Mouse (Mus musculus): ENCODE measurements around the gene Dydc1.

Gene Dydc1

DNA sequence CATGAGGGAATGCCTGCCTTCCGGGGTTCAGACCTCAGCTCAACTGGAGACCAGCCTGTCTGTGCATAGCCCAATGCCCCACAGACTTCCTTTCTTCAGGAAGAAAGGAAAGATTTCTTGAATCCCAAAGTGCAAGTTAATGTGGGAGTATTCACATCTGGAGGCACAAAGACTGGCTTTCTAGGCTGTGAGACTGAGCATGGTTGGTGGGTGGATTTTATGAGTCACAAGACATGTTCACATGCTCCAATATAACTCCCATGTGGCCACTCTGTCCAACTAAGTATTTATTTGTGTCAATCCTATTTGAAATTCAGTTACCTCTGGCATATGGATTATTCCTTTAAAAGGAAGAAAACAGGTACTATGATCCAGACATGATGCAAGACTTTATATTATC is 26.0 kb downstream of the Dydc1 start:
- DNase-seq (ENCODE audit: low read depth, low spot score), result peak; percentile 10

DNA sequence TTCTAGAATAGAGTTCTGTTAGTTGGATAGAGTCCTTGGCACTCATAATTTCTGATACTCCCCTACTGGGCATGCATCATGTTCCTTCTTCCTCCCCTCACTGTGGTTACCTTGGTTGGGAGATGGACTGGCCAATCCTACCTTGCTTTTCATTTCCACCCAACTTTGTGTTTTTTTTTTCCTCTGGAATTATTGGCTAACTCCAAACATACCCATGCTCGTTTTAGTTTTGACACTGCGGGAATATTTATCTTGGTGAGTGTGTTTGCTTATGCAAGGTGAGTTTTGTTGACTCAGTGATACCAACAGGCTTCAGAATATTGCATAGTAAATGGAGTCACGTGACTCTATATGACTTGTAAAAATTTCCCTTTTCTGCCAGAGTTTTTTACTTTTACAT is 28.0 kb downstream of the Dydc1 start:
- DNase-seq (ENCODE audit: low read depth, low spot score), result no peak

DNA sequence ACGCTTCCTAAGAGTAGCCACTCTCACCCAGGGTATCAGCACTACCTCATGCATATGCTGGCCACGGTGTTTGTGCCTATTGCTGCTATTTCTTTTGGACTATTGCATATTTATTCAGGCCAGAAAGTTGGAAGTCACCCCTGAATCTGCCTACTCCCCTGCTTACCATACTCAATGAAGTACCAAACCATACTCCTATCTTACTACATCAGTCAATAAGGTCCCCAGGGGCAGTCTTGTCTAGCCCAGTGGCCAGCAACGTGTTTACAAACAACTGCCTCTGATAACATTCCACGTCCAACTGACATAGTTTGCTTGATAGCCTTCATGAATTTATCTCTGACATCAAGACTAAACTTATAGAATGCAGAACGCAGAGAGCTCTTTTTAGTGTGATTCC is 28.5 kb downstream of the Dydc1 start:
- no peak for DNase-seq (ENCODE audit: low read depth, low spot score)

DNA sequence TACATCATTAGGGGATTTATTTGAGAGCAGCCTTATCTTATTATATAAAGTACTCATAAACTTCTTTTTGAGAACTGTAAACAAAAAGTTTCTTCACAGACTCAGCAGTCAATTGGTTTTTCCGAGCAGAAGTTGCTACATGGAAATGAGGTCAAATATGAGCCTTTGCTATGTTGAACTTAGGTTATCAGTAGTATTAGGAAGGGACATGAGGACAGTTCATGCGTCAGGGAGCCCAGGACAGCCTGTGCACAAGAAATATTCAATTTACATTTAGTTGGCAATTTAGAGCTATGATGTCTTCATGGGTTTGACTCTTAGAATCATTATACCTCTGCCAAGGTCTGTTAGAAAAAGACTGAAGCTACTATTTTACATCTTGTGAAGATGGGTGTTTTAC is 29.6 kb downstream of the Dydc1 start:
- DNase-seq (ENCODE audit: low read depth, low spot score), result no peak

DNA sequence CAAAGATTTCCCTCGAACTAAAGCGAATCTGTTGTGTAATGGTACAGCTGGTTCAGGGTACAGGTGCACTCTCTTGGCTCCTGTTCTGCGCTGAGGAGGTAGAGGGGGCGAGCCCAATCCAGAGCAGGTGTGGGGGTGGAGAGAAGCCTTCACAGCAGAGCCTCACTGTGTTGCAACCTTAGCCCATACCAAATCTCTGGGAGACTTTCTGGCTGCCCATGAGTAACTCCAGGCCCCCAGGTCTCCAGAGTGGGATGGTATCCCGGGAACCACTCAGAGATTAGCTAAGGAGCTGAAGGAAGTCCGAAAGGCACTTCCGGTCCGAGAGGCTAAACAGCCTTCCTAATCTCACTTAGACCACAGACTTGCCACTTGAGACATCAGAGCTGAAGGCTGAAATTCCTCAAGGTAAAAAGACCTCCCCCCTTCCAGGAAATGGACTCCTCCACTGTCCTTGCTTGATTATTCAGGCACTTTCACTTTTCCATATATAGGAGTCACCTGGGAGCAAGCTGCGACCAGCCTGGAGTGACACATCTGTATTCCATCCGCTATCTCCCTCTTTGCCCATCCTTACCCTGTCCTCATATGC is 32.2 kb downstream of the Dydc1 start, which contains the start of gene Mat1a:
Gene Mat1a (plus strand): TSS at position 183 of the 592 bp plus-strand sequence.
- DNase-seq (ENCODE audit: low read depth, low spot score), result no peak

DNA sequence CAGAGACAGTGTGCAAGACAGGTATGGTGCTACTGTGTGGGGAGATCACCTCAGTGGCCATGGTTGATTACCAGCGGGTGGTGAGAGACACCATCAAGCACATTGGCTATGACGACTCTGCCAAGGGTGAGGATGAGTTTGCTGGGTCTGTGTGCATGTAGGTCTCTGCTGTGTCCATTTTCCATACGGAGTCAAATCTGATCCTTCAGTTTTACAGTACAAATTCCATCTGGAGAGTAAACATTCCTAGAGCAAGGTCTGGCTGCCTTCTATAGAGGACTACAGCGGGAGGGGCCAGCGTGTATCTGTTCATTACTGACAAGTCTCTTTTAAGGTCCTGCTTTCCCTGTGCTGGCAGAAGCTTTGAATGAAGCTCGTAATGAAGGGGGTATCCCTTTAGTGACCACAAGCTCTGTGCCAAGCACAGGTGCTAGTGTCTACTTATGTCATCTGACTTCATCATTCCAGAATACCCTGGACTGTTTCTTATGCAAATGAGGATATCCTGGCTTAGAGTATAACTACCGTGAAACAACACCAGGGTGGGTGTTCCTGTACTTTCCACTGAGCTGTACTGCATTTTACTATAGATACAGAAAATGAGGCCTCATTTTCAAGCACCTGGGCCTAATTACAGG is 38.4 kb downstream of the Dydc1 start:
- no peak for DNase-seq (ENCODE audit: low read depth, low spot score)

DNA sequence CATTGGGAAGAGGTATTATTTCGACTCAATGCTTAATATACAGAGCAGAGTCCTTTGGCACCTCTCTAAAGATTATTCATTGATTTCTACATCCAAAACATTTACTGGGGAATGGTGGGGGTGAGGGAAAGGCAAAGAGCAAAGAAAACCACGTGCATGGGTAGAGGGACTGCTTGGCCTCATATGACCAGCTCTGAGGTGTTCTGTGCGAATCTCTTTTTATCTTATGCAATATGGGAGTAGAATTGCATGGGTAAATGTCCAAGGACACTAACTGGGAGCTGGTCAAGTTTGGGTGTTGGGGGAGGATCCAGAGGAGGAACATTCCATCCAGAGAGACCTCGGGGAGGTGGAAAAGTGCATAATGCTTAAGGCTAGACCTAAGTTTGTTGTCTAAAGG is 40.2 kb downstream of the Dydc1 start:
- DNase-seq (ENCODE audit: low read depth, low spot score), result no peak

DNA sequence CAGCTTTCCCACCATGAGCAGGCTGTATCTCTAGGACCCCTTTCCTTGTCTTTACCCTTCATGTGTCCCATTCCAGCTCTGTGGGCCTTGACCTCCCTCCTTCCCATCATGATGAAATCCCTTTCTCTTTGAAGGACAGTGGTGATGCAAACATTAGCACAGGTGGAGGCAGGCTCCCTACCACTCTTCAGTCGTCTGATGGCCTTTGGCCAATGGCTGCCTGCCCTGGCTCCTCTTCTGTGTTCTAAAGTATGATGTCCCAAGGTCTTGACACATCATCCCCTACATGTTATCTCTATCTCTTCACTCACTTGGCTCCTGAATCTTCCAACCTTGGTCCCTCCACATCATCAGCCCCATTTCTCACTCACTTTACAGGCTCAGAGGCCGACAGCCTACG is 43.6 kb downstream of the Dydc1 start:
- DNase-seq (ENCODE audit: low read depth, low spot score), result no peak

DNA sequence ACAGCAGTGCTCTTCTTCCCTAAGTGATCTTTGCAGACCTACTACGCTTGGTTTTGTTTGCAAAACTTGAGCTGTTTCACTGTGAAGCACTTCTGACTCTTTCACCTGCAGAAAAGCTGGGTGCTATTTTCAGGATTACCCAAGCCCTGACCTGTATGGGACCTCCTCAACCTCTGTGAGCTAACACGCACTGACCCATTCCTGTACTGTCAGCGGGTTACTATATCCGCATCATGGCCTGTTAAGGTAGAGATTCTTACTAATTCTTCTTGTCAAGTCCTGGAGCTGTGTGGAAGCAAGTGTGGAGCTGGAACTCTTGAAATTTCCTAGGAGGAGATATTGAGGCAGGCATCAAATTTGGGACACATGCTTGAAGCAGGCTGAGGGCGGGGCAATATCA is 52.0 kb downstream of the Dydc1 start:
- no peak for DNase-seq (ENCODE audit: low read depth, low spot score)

DNA sequence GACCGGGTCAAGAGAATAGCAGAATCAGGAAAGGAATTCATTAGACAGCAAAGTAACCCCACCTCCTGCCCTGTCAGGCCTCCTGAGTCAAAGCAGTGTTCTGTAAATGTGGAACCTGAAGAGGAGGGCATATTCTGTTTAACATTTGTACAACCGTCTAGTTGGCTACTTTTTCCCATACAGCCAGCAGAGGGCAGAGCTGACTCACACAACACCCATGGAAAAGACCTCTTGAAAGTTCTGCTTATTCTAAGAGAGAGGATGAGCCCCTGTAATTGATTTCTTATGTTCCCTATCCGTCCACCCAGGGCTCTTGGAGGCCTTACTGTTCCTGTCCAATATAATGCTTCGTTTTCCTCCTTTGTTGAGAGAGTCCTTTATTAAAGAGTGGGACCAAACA is 55.3 kb downstream of the Dydc1 start:
- peak; percentile 40 for DNase-seq (ENCODE audit: low read depth, low spot score)

DNA sequence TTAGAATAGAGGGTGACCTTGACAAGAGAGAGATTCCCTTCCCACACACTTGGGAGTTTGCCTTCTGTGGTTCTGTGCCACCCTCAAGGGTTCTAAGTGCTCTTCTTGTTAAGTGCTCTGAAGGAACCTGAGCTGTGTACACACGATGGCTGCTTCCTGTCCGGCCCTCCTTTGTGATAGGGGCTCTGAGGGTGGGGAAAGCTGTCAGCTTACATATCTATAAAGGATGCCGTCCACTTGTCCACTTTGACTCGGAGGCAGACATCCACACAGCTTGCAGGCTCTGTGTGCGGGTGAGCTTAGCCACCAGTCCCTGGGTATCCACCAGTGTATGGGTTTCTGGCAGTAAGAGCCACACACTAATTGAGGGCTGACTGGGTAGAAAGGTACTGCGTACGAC is 58.8 kb downstream of the Dydc1 start, which contains the start of gene Sftpa1:
Gene Sftpa1 (plus strand): TSS at position 243 of the 400 bp plus-strand sequence.
- DNase-seq (ENCODE audit: low read depth, low spot score), result no peak

DNA sequence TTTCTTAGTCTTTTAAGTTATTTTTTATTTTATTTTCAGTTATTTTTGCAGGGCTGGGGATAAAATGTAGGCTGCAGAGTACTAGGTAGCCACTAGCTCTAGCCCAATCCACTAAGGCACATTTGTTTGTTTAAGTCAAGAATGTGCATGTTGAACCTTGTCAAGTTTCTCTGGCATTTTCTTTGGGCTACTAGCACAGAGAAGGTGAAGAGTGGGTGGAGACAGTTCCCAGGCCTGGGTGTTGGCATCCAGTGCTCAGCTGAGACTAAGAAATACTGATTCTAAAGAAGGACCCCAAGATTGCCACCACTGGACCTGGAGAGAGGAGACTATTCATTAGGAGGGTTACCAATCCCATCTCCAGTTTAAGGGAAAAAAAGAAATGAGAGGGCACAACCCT is 64.3 kb downstream of the Dydc1 start:
- DNase-seq (ENCODE audit: low read depth, low spot score), result no peak

DNA sequence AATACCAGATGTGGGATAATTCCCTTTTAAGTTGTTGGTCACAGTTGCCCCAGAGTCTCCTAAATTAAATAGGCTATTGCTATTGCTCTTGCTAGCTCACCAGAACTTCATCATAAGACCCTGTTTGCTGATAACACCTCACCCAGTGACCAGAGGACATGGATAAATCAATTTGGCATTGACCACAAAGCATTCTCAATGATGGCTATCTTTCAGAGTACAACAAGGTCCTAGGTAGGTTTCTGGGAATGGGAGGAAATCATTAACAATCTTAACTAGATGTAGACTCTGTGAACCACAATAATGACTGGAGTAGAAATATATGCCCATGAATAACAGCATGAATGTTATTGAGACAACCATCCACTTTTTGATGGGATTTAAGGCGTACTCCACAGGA is 68.0 kb downstream of the Dydc1 start:
- no peak for DNase-seq (ENCODE audit: low read depth, low spot score)
